ENCODE assay signal across 9 mouse cellular contexts in the genomic region with DNA sequence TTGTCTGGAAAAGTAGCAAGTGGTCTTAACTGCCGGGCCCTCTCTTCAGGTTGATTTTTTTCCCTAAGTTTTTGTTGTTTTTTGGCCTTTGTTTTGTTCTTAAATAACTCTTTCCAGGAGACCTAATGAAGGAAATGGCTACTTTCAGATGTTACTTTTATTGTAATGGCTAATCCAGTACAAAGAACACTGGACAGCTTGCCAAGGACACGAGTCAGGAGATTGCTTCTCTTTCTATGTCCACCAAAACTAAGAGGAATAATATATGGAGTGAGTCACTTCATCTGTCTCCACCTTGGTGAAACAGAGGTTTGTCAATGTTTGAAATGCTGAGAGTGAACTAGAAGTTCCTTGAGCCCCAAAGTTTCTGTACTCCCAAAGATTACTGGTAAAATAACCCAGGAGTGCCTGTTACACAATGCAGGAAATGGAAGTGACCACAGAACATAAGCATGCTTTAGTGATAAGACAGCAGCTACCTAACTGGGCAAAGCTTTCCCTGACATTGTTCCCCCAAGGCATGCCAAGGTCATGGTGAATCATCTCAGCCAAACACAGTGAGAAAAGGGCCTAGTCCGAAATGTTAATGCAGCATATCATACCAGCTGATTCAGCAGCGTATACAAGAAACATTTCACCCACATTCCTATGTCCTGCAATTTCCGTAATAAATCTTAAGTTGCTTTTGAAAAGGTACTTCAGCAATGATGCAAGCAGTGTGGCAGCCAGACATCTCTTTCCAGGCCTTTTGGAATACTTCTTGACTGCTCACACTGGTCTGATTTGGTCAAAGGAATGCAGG.
DNase-seq lines count a peak whose midpoint lies in the region; ATAC-seq and TF ChIP-seq lines count a peak whose summit lies in the region.
"Had no signal": no experiment of that assay in that cellular context is flagged by ENCODE, and none has a peak within 500 bp of the region (broad histone marks: within the 10 kb centered on the region; RNA-seq: fewer than 3 reads in every experiment).

No protein-coding gene starts in this region.

- peak; percentile 79 for ATAC-seq in lung, embryonic 16.5 days (ENCODE audit: low read depth)
- ATAC-seq in forebrain, embryonic 15.5 days (replicated peaks) = no peak

- H3K4me3 ChIP-seq in C2C12 (ENCODE audit: insufficient read depth, poor library complexity, severe bottlenecking) = no peak overlapping the region
- H3K4me3 ChIP-seq in lung, embryonic 16.5 days (ENCODE audit: low read length) = no peak overlapping the region
- no peak overlapping the region for H3K4me3 ChIP-seq in forebrain, embryonic 15.5 days

- peaks cover 51% of the 10 kb centered on the region for H3K4me1 ChIP-seq in lung, embryonic 16.5 days (replicated peaks; ENCODE audit: control insufficient read depth, insufficient read depth, low read length)
- peaks cover under 1% of the 10 kb centered on the region; the same call in 1 of the 2 replicates for H3K4me1 ChIP-seq in forebrain, embryonic 15.5 days

- no peak overlapping the region for H3ac ChIP-seq in C2C12 (ENCODE audit: control insufficient read depth, insufficient read length, low read depth)

- peaks cover 72% of the 10 kb centered on the region for H3K79me3 ChIP-seq in C2C12 (ENCODE audit: low read depth)

- peaks cover 84% of the 10 kb centered on the region for H3K79me2 ChIP-seq in C2C12 (ENCODE audit: control insufficient read depth, insufficient read depth)

- peak overlapping the region; percentile 53 for H3K27ac ChIP-seq in lung, embryonic 16.5 days (ENCODE audit: low read length)
- H3K27ac ChIP-seq in forebrain, embryonic 15.5 days (replicated peaks) = no peak overlapping the region
- H3K27ac ChIP-seq: hindbrain, embryonic 14.5 days had no signal

- intact Hi-C loops in heart, postnatal 10 days (cut with DNase I) = no loop called here
- intact Hi-C loops in gastrocnemius, postnatal 36 days (cut with DNase I) = no loop called here

- H3K36me3 ChIP-seq in C2C12 (ENCODE audit: control insufficient read depth, insufficient read depth) = peaks cover 6% of the 10 kb centered on the region
- no peaks in the 10 kb centered on the region; the same call in 1 of the 2 replicates for H3K36me3 ChIP-seq in lung, embryonic 16.5 days (ENCODE audit: control insufficient read depth, insufficient read depth, low read length)
- no peaks in the 10 kb centered on the region for H3K36me3 ChIP-seq in forebrain, embryonic 15.5 days

- H3K9ac ChIP-seq in lung, embryonic 16.5 days (ENCODE audit: low read length) = 0 out of 2 replicates have a peak overlapping the region, but pooled peaks have one; percentile 15
- no peak overlapping the region for H3K9ac ChIP-seq in forebrain, embryonic 15.5 days (replicated peaks)
- H3K9ac ChIP-seq: hindbrain, embryonic 14.5 days had no signal

- no peaks in the 10 kb centered on the region for H3K27me3 ChIP-seq in C2C12 (ENCODE audit: control insufficient read depth, insufficient read depth, insufficient read length)
- H3K27me3 ChIP-seq in lung, embryonic 16.5 days (ENCODE audit: control insufficient read depth, insufficient read depth, low read depth, low read length) = no peaks in the 10 kb centered on the region
- no peaks in the 10 kb centered on the region for H3K27me3 ChIP-seq in forebrain, embryonic 15.5 days

- 29% methylated on average over 5 of the region's 5 CpGs for WGBS in lung, embryonic 16.5 days
- 84% methylated on average over 5 of the region's 5 CpGs for WGBS in forebrain, embryonic 15.5 days

- DNase-seq in adrenal gland, postnatal 14 days = peak; percentile 68
- DNase-seq in heart, postnatal 10 days = peak; percentile 73 to 77
- DNase-seq in gastrocnemius, postnatal 36 days = no peak
- DNase-seq in thymus, postnatal 14 days = no peak
- DNase-seq: right cerebral cortex, adult 18-20 months had no signal

- TF ChIP-seq CTCF in C2C12 (IDR thresholded peaks at IDR 0.05; ENCODE audit: control insufficient read depth, insufficient read depth, insufficient read length) = no peak

- H3K4me2 ChIP-seq in lung, embryonic 16.5 days (ENCODE audit: low read depth, low read length) = peak overlapping the region; percentile 36
- no peak overlapping the region for H3K4me2 ChIP-seq in forebrain, embryonic 15.5 days (replicated peaks)
- H3K4me2 ChIP-seq: hindbrain, embryonic 14.5 days had no signal

- no peaks in the 10 kb centered on the region for H3K9me3 ChIP-seq in lung, embryonic 16.5 days (ENCODE audit: control insufficient read depth, low read length)
- no peaks in the 10 kb centered on the region for H3K9me3 ChIP-seq in forebrain, embryonic 15.5 days

TF ChIP-seq in C2C12, 6 proteins besides CTCF, POLR2A, EP300 and RAD21:
- TF ChIP-seq FOSL1 (IDR thresholded peaks at IDR 0.05; ENCODE audit: insufficient read depth, low read length, poor library complexity, severe bottlenecking) = peak; percentile 58
- peak; percentile 83 for TF ChIP-seq CEBPB (IDR thresholded peaks at IDR 0.05; ENCODE audit: low read depth)
- TF ChIP-seq MAX (IDR thresholded peaks at IDR 0.05) = peak; percentile 63
- TF ChIP-seq MYOG (IDR thresholded peaks at IDR 0.05; ENCODE audit: control insufficient read depth, extremely low read depth, insufficient read length) = no peak
TF ChIP-seq in C2C12: peak in this region for 3.

Comparison
In these comparisons a context has a peak if more than half of its experiments do, and no peak if none do; other contexts are left out.
1. DNase-seq: peak in adrenal gland, postnatal 14 days (single experiment) and heart, postnatal 10 days (2 of 2); none in gastrocnemius, postnatal 36 days (0 of 2) and thymus, postnatal 14 days (single experiment).